Mouse (Mus musculus) activated CD4-positive, CD25-positive, alpha-beta regulatory T cell, adult 4 months (primary cell): ENCODE results near the gene Skint10. TPM values are rescaled to one million over a fixed set of nuclear protein-coding genes. Genes with fewer than 3 reads are reported as not detected.

ENCODE experiments used
- ATAC-seq: one replicate; pipeline ENCODE4 v1.8.0; 2017
- polyA plus RNA-seq, 2 experiments: library from polyadenylated mRNA; unstranded; fragments of 100-300 nt; shearing (Covaris generic); gene quantifications; one replicate each; pipeline ENCODE4 v1.2.1; 2017

The Skint10 gene
- polyA plus RNA-seq: not detected

DNA sequence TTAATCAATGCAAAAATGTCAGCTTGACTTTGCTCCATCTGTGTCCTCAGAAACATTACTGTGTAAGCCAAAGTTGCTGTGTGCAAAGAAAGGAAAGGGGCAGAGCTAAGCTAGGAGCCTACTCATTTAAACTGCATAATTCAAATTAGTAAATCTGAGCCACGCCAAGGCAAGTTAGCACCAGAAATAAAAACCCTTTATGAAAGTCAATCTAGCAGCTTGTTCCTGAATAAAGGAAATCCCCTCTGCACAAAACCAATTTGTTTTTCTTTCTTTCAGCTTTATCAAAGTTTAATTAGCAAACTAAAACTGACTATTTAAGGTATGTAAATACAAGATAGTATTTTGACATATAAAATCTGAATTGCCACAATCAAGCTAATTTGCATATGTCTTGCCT, at the start of gene Skint10:
Gene Skint10, minus strand, starts transcription at position 101 of the 400 bp plus-strand sequence.
- no peak for ATAC-seq

DNA sequence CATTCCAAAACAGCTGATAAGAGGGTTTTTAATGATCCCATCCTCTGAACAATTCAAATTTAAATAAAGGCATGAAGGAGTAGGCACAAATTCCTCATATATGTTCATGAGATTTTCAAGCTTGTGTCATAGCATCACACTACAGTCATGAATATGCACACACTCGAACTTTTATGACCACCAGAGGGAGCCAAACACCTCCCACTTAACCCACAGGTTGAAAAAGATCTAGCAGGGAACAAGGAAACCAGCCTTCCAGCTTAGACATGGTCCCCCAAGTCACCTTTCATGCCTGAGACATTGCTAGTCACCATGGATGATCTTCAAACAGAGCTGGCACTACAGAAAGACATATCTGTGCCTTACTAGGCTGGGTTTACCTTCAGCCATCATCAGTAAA, 16.0 kb upstream of the Skint10 start:
- no peak for ATAC-seq

Other genes with a start within 250 kb of the Skint10 start
- not detected for gene Skint2, start 217.7 kb downstream of the Skint10 start, polyA plus RNA-seq